Mouse (Mus musculus) adrenal gland, postnatal 10 days (tissue): Measurements from ENCODE around the gene Cd38. TPM values are rescaled to one million over a fixed set of nuclear protein-coding genes. Genes with fewer than 3 reads are reported as not detected.

Experiments
- DNase-seq: peaks from one replicate; pipeline ENCODE4 v3.0.0; 2021; ENCODE audit warnings: mixed read lengths
- total RNA-seq, 2 experiments: library from RNA; stranded (reverse); gene quantifications; 2 replicates each; pipeline ENCODE4 v1.2.3; 2021

Gene Cd38
- total RNA-seq, 2 experiments from 2014 or later: 17.4 to 19.9 TPM

DNA sequence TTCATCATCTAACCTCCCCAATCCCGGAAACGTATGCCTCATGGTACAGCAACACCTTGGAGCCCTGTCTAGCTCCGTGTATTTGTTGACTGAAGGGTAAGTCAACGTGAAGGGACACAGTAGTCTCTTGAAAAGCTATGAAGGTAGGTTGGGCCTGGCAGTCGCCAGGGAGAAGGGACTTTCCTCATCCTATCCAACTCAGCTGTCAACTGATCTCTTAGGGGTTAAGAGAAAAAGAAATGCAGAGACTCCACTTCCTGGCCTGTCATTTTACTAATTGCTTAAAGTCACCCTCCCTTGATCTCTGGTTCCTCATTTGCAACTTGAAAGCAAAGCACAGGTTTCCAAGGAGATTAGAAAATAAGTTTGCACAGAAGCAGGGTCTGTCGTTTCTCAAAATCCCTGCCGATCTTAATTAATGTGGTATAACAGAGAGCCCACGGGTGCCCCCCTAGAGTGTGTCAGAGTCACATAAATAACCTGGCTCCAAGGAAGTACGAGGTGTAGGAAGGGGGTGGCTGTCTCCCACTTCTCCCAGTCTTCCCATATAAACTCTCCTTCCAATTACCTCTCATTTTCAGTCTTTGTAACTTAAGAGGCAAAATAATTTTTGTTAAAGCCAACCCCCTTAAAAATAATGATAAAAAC, 79.1 kb downstream of the Cd38 start:
- no peak for DNase-seq

DNA sequence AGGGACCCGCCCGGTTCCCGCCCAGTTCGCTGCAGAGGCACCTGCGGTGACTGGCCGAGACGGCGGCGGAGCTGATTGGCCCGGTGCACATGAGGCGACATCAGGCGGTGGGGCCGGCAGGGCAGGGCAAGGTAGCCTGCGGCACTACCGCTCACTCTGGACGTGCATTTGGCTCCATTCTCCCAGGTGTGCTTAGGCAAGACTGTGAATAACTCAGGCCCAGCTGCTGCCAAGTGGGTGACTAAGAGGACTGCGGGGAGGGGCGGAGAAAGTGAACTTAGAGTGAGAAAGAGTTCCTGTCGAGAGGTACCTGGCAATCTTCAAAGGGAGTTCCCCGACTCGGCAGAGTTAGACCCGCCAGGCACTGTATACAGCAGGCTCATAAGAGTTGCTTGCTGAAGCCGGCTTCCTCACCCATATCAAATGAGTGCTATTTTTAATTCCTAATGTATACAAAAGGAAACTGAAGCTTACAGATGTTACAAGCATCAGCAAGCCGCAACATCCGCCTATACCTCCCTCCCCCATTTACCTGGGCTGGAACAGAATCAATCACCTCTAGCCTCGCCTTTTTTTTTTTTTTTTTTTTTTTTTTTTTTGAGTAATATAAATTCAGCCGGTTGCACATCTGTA, 79.9 kb downstream of the Cd38 start:
- DNase-seq: peak; percentile 65

DNA sequence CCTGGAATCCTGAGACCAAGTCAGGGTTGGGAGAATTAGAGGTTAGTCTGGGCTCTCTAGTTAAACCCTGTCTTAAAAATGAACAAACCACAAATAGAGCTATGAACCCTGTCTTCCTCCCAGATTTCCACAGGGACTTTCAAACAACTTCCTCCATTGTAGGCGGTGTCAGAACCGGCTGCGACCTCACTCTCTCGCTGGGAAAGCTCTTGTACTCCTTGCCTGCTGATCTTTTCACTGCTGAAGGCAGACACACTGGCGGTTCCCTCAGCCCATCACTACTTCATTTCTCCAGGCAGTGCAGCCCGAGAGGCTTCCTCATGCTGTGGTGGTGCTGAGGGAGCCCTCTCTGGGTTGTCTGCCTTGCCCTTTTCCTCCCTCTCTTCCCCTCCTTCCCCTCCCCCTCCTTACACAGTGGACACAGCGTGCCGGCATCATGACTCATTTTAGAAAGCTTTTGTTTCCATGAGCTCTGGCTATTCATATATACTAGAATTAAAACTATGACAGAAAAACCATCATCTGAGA, 80.5 kb downstream of the Cd38 start:
- DNase-seq: peak; percentile 42

DNA sequence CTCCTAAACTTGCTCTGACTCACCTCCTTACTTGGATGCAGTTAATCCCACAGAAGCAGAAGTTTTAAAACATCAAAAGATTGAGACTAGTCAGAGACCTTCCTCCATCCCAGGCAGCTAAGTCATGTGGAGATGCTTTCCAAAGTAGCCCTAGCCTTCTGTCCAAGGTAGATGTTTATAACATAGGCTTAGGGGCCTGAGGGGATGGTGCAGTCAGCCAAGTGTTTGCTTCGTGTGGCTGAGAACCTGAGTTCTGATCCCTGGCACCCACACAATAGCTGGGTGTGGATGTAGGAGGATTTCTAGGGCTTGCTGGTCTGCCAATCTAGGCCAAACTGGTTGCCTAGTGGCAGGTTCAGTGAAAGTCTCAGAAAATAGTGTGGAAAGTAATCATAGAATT, 84.9 kb downstream of the Cd38 start:
- no peak for DNase-seq

DNA sequence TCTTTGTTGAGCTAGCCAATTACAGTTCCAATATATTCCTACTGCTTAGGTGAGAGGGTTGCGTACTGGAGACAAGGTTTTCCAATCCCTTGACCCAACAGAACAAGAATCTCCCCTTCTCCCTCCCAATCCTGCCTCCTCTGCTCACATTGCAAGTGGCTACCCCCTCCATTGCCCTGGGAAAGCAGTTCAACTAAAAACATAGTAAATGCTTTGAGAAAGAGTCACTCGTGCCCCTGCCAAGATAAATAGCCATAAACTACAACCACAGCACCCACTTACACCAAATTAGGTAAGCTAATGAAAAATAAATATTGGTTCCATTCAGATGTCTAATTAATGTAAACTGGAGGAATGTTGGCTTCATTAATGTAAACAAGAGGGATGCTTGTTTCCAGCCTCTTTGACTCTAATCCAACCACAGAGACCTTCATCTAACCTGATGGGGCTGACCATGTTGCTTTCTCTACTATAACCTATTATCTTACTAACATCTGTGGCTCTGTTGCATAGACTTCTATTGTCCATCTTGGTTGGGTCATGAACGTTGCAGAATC, 91.6 kb downstream of the Cd38 start:
- no peak for DNase-seq

DNA sequence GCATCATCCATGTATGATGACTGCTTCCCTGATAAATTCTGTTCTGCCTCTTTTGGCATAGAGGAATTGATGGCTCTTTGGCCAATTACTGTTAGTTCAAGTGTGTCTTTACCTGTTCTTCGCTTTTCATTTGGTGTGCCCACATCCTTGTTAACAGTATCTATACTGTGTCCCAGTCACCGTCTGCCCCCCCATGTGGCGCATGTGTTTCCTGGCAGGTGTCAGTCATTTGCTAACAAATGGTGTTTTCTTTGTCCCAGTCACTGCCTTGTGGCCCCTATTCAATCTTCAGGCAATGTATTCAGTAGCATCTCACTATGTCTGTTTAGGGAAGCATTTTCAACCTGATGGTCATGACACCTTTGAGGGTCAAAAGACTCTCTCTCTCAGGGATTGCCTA, 92.7 kb downstream of the Cd38 start:
- DNase-seq: no peak

Other genes starting within 250 kb of the Cd38 start
- gene Cc2d2a, start 206.2 kb upstream of the Cd38 start, total RNA-seq: 10 to 100 TPM; 16.2 to 21.2 TPM
- 1 to 10 TPM in 1 of 2 experiments, under 1 TPM in 1; 1.00 to 1.6 TPM for gene Bst1, start 49.7 kb upstream of the Cd38 start, total RNA-seq
- gene Fbxl5, start 46.9 kb upstream of the Cd38 start, total RNA-seq: 10 to 100 TPM; 46.3 to 48.6 TPM
- gene Gm7879, start 44.6 kb downstream of the Cd38 start, total RNA-seq: 10 to 100 TPM; 12.7 to 13.6 TPM
- not detected for gene Fgfbp1, start 113.2 kb downstream of the Cd38 start, total RNA-seq
- gene Prom1, start 233.5 kb downstream of the Cd38 start, total RNA-seq: 10 to 100 TPM; 16.4 to 19.4 TPM